Mouse (Mus musculus) liver, embryonic 18 days (tissue): ENCODE results near the gene Mapk9. TPM values are rescaled to one million over a fixed set of nuclear protein-coding genes. Genes with fewer than 3 reads are reported as not detected.

Source experiments
- polyA plus RNA-seq: library from polyadenylated mRNA; depleted of rRNA; stranded (reverse); fragments of >200 nt; gene quantifications from 2 replicates; pipeline ENCODE4 v1.2.3, GENCODE M21; 2012; rRNA removed

Gene Mapk9
- polyA plus RNA-seq: 12.1 and 13.0 TPM in 2 replicates

DNA sequence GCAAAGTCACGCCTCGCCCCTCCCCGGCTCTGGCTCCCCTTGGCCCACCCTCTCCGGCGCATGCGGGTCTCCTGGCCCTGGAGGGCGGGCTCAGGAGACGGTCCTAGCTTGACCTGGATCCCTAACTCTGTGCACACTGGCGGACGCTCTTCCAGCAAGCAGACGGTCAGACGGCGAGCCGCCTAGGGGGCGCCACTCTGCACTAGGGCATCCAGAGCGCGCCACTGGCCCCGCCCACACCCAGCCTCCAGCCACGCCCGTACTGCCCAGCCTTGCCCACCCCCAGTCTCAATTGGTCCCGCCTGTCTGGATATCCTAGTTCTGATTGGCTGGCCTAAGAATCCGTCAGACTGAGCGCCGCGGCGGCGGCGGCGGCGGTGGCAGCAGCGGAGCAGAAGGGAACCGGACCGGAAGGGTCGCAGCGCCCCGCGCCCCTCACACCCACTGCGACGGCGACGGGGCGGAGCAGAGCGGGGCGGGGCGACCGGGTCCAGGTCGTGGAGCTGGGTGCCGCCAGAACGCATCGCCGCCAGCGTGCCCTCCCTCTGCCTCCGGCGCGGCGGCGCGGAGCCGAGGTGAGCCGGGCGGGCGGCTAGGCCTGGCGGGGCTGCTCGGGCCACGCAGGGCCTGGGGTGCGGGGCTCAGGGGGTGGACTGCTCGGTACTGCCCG lies at the start of gene Mapk9:
TSS of gene Mapk9 (plus strand) at position 351 of the 670 bp plus-strand sequence.

DNA sequence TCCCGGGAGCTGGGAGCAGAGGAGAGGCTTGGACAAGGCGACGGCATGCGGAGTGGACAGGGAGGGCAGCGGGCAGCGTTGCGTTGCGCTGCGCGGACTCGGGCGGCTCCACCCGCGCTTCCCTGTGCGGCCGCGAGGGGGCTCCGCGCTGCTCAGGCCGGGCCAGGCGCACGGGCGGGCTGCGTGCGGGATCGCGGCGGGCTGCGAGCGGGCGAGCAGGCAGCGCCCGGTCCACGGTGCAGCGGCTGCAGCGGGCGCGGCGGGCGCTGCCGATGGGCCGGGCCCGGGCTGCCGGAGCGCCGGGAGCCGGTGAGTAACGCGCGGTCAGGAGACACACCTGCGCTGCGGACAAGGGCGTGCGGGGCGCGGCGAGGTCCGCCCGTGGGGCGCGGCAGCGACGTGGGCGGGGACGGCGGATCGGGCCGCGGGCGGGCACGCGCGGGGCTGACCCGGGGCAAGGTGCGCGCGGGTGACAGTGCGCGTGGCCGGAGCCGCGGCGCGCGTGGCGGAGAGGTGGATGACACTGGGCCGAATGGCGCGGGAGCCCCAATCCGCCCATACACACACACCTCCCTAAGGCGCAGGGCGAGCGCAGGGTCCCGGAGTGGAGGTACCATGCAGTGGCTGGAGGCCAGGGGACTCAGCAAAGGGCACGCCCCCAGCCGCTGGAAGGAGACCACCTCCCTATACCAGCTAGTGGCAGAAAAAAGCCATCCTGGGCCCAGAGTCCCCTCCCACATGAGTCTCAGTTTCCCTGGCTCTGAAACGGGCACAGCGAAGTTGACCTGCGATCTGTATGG lies 55.3 kb downstream of the Mapk9 start, which contains the start of gene Rasgef1c:
TSS of gene Rasgef1c (plus strand) at position 177 of the 800 bp plus-strand sequence.

Other genes with a start within 250 kb of the Mapk9 start
- gene Flt4, start 237.5 kb upstream of the Mapk9 start, polyA plus RNA-seq: 3.6 and 4.3 TPM in 2 replicates
- gene Scgb3a1, start 183.1 kb upstream of the Mapk9 start, polyA plus RNA-seq: 0.09 and 0.10 TPM in 2 replicates
- 14.4 and 14.9 TPM in 2 replicates for gene Cnot6, start 134.0 kb upstream of the Mapk9 start, polyA plus RNA-seq
- gene Gfpt2, start 52.6 kb upstream of the Mapk9 start, polyA plus RNA-seq: 0.47 and 0.52 TPM in 2 replicates
- gene Rasgef1c, start 55.1 kb downstream of the Mapk9 start, polyA plus RNA-seq: 0.02 TPM in 1 of 2 replicates, not detected in the other
- gene Rnf130, start 178.6 kb downstream of the Mapk9 start, polyA plus RNA-seq: 35.9 and 36.9 TPM in 2 replicates